Mouse (Mus musculus): ENCODE data around the gene Apela.
"Not testable (repeated sequence)": the region's sequence is repeated elsewhere in the genome, so short reads cannot be mapped to it uniquely, and the experiment has no call there.

- not testable (repeated sequence) for TF ChIP-seq CTCF, EP300 (IDR thresholded peaks at IDR 0.05; ENCODE audit: low read depth)
Measured at GRCm38 (mm10) chr8:65007616-65008015, 29.5 kb downstream of the Apela start.
